8 mouse cellular contexts compared by ENCODE assay signal in the genomic region with DNA sequence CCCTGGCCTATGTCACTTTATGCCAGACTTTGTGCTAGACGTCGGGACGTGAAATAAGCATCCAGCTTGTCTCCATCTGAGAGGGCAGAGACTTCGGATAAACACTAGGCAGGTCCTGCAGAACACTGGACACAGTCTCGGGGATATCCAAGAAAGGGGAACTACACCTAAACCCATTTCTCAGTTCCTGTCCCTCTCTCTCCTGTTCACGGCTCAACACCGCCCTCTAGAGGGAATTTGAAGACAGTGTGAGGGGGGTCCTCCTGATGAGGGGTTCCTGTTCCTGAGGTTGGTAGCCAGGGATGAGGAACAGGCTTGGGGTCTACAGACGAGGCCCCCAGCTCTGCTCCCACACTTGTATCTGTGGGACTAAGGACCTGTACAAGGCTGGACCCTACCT. TPM values are rescaled to one million over a fixed set of nuclear protein-coding genes. Genes with fewer than 3 reads are reported as not detected.
DNase-seq lines count a peak whose midpoint lies in the region; ATAC-seq and TF ChIP-seq lines count a peak whose summit lies in the region.

No protein-coding gene starts in this region.

- TF ChIP-seq POLR2A in ES-Bruce4 (IDR thresholded peaks at IDR 0.05; ENCODE audit: insufficient read depth, low read length): no peak

- TF ChIP-seq CTCF in ES-Bruce4 (IDR thresholded peaks at IDR 0.05; ENCODE audit: low read depth, low read length): peak; percentile 85

- no peaks in the 10 kb centered on the region; the same call in 1 of the 2 replicates for H3K27me3 ChIP-seq in hindbrain, embryonic 11.5 days (ENCODE audit: control insufficient read depth, insufficient read depth, low read length)
- H3K27me3 ChIP-seq in hindbrain, embryonic 13.5 days: peaks cover 8% of the 10 kb centered on the region
- no peaks in the 10 kb centered on the region for H3K27me3 ChIP-seq in ES-Bruce4 (ENCODE audit: control insufficient read depth, insufficient read depth, low read length, poor library complexity, severe bottlenecking)
- no peaks in the 10 kb centered on the region for H3K27me3 ChIP-seq in hindbrain, embryonic 14.5 days (ENCODE audit: control insufficient read depth, insufficient read depth, low read length)
- H3K27me3 ChIP-seq in stomach, embryonic 15.5 days (replicated peaks): no peaks in the 10 kb centered on the region

- no peak overlapping the region for H3K27ac ChIP-seq in hindbrain, embryonic 11.5 days (ENCODE audit: low read depth, low read length)
- H3K27ac ChIP-seq in hindbrain, embryonic 13.5 days: no peak overlapping the region
- no peak overlapping the region for H3K27ac ChIP-seq in ES-Bruce4 (ENCODE audit: insufficient read depth, low read length)
- no peak overlapping the region for H3K27ac ChIP-seq in hindbrain, embryonic 14.5 days
- H3K27ac ChIP-seq in stomach, embryonic 15.5 days: no peak overlapping the region

- peaks cover 5% of the 10 kb centered on the region; the same call in 1 of the 2 replicates for H3K4me1 ChIP-seq in hindbrain, embryonic 11.5 days (replicated peaks; ENCODE audit: control insufficient read depth, insufficient read depth, low read length)
- peaks cover 18% of the 10 kb centered on the region for H3K4me1 ChIP-seq in hindbrain, embryonic 13.5 days (replicated peaks)
- H3K4me1 ChIP-seq in ES-Bruce4 (ENCODE audit: control insufficient read depth, insufficient read depth, low read length): peaks cover 7% of the 10 kb centered on the region
- H3K4me1 ChIP-seq in hindbrain, embryonic 14.5 days (replicated peaks; ENCODE audit: control insufficient read depth, insufficient read depth, low read length): peaks cover 16% of the 10 kb centered on the region
- H3K4me1 ChIP-seq in stomach, embryonic 15.5 days: peaks cover 20% of the 10 kb centered on the region

- WGBS in hindbrain, embryonic 11.5 days: 4% methylated on average over 8 of the region's 8 CpGs
- 2% methylated on average over 8 of the region's 8 CpGs for WGBS in hindbrain, embryonic 13.5 days
- WGBS in hindbrain, embryonic 14.5 days: 5% methylated on average over 8 of the region's 8 CpGs
- 4% methylated on average over 8 of the region's 8 CpGs for WGBS in stomach, embryonic 15.5 days

- TF ChIP-seq EP300 in ES-Bruce4 (IDR thresholded peaks at IDR 0.05; ENCODE audit: insufficient read depth, low read depth, low read length): no peak

- H3K36me3 ChIP-seq in hindbrain, embryonic 11.5 days (ENCODE audit: control insufficient read depth, insufficient read depth, low read length): no peaks in the 10 kb centered on the region
- H3K36me3 ChIP-seq in hindbrain, embryonic 13.5 days: no peaks in the 10 kb centered on the region
- no peaks in the 10 kb centered on the region for H3K36me3 ChIP-seq in ES-Bruce4 (ENCODE audit: control insufficient read depth, insufficient read depth, low read length, poor library complexity, severe bottlenecking)
- H3K36me3 ChIP-seq in hindbrain, embryonic 14.5 days (replicated peaks; ENCODE audit: control insufficient read depth, insufficient read depth): no peaks in the 10 kb centered on the region
- H3K36me3 ChIP-seq in stomach, embryonic 15.5 days: no peaks in the 10 kb centered on the region

- ATAC-seq in hindbrain, embryonic 11.5 days (ENCODE audit: low FRiP score): no peak
- ATAC-seq in hindbrain, embryonic 13.5 days (ENCODE audit: low FRiP score): no peak
- no peak for ATAC-seq in hindbrain, embryonic 14.5 days (ENCODE audit: low FRiP score)
- ATAC-seq in stomach, embryonic 15.5 days (ENCODE audit: insufficient read depth, low FRiP score, low read depth): no peak

- H3K4me2 ChIP-seq in hindbrain, embryonic 11.5 days (replicated peaks; ENCODE audit: low read depth, low read length): no peak overlapping the region
- no peak overlapping the region for H3K4me2 ChIP-seq in hindbrain, embryonic 13.5 days
- no peak overlapping the region for H3K4me2 ChIP-seq in hindbrain, embryonic 14.5 days (replicated peaks)
- H3K4me2 ChIP-seq in stomach, embryonic 15.5 days: peak overlapping the region; percentile 8; the same call in 1 of the 2 replicates

- no peak overlapping the region for H3K4me3 ChIP-seq in hindbrain, embryonic 11.5 days (ENCODE audit: low read depth, low read length)
- no peak overlapping the region for H3K4me3 ChIP-seq in hindbrain, embryonic 13.5 days
- H3K4me3 ChIP-seq in ES-Bruce4 (ENCODE audit: low read depth, low read length): no peak overlapping the region
- H3K4me3 ChIP-seq in hindbrain, embryonic 14.5 days (replicated peaks; ENCODE audit: low read length): no peak overlapping the region
- no peak overlapping the region for H3K4me3 ChIP-seq in stomach, embryonic 15.5 days (replicated peaks)

- H3K9me3 ChIP-seq in hindbrain, embryonic 11.5 days (ENCODE audit: control insufficient read depth, low read length): no peaks in the 10 kb centered on the region
- H3K9me3 ChIP-seq in hindbrain, embryonic 13.5 days: no peaks in the 10 kb centered on the region
- no peaks in the 10 kb centered on the region for H3K9me3 ChIP-seq in ES-Bruce4 (replicated peaks; ENCODE audit: control insufficient read depth, insufficient read depth, low read length, poor library complexity, severe bottlenecking)
- H3K9me3 ChIP-seq in hindbrain, embryonic 14.5 days (ENCODE audit: control insufficient read depth, low read length): no peaks in the 10 kb centered on the region
- no peaks in the 10 kb centered on the region for H3K9me3 ChIP-seq in stomach, embryonic 15.5 days

- peak; percentile 85 for DNase-seq in hindbrain, embryonic 11.5 days (ENCODE audit: low spot score)
- peak; percentile 71 for DNase-seq in c-Kit-negative CD71-positive TER-119-positive erythroid progenitor cells, embryonic 14.5 days (ENCODE audit: low read depth, low spot score)
- peak; percentile 75 for DNase-seq in hindbrain, embryonic 14.5 days (ENCODE audit: low spot score)
- peak; percentile 76 for DNase-seq in lung, postnatal 14 days
- DNase-seq in gastrocnemius, adult 8-10 months (ENCODE audit: low spot score in 2 of 2): no peak

- no peak overlapping the region for H3K9ac ChIP-seq in hindbrain, embryonic 11.5 days (ENCODE audit: low read depth, low read length)
- H3K9ac ChIP-seq in hindbrain, embryonic 13.5 days: no peak overlapping the region
- H3K9ac ChIP-seq in ES-Bruce4 (ENCODE audit: low read depth, poor library complexity, severe bottlenecking): no peak overlapping the region
- no peak overlapping the region for H3K9ac ChIP-seq in hindbrain, embryonic 14.5 days
- no peak overlapping the region for H3K9ac ChIP-seq in stomach, embryonic 15.5 days

RNA-seq across cellular contexts. Expression of gene Carhsp1, which starts 2.2 kb away (rescaled TPM):
- polyA plus RNA-seq in hindbrain, embryonic 11.5 days (2014; fragmentation: Nextera tagmentation; extraction: Ambion mirVana): 78.1 and 79.4 TPM in 2 replicates
- polyA plus RNA-seq in hindbrain, embryonic 13.5 days (2015; fragmentation: Nextera tagmentation; extraction: Ambion mirVana): 242 and 243 TPM in 2 replicates
- 63.1 and 65.8 TPM in 2 replicates for polyA plus RNA-seq in ES-Bruce4 (2011; ENCODE audit: insufficient read depth, insufficient read length, low read depth, missing spikeins)
- 57.0 and 58.8 TPM in 2 replicates for polyA plus RNA-seq in hindbrain, embryonic 14.5 days (2014; fragmentation: Nextera tagmentation; extraction: Ambion mirVana)
- polyA plus RNA-seq in stomach, embryonic 15.5 days (2015; fragmentation: Nextera tagmentation; extraction: Ambion mirVana): 82.3 and 92.6 TPM in 2 replicates
- total RNA-seq in gastrocnemius, adult 8-10 months (2022): 1 to 10 TPM; 3.9 to 5.7 (median 5.3) TPM

RNA-seq across cellular contexts. Expression of gene Gm5767, which starts 6.4 kb away (rescaled TPM):
- polyA plus RNA-seq in hindbrain, embryonic 11.5 days (2014; fragmentation: Nextera tagmentation; extraction: Ambion mirVana): not detected in 2 replicates
- not detected in 2 replicates for polyA plus RNA-seq in hindbrain, embryonic 13.5 days (2015; fragmentation: Nextera tagmentation; extraction: Ambion mirVana)
- not detected in 2 replicates for polyA plus RNA-seq in ES-Bruce4 (2011; ENCODE audit: insufficient read depth, insufficient read length, low read depth, missing spikeins)
- polyA plus RNA-seq in hindbrain, embryonic 14.5 days (2014; fragmentation: Nextera tagmentation; extraction: Ambion mirVana): 0.35 TPM in 1 of 2 replicates, not detected in the other
- not detected in 2 replicates for polyA plus RNA-seq in stomach, embryonic 15.5 days (2015; fragmentation: Nextera tagmentation; extraction: Ambion mirVana)
- total RNA-seq in gastrocnemius, adult 8-10 months (2022): not detected

RNA-seq across cellular contexts. Expression of gene Tmem186, which starts 36.7 kb away (rescaled TPM):
- polyA plus RNA-seq in hindbrain, embryonic 11.5 days (2014; fragmentation: Nextera tagmentation; extraction: Ambion mirVana): 15.8 and 20.2 TPM in 2 replicates
- polyA plus RNA-seq in hindbrain, embryonic 13.5 days (2015; fragmentation: Nextera tagmentation; extraction: Ambion mirVana): 22.0 and 22.2 TPM in 2 replicates
- polyA plus RNA-seq in ES-Bruce4 (2011; ENCODE audit: insufficient read depth, insufficient read length, low read depth, missing spikeins): 17.1 and 17.5 TPM in 2 replicates
- 15.1 and 15.3 TPM in 2 replicates for polyA plus RNA-seq in hindbrain, embryonic 14.5 days (2014; fragmentation: Nextera tagmentation; extraction: Ambion mirVana)
- polyA plus RNA-seq in stomach, embryonic 15.5 days (2015; fragmentation: Nextera tagmentation; extraction: Ambion mirVana): 18.8 and 20.1 TPM in 2 replicates
- total RNA-seq in gastrocnemius, adult 8-10 months (2022): 10 to 100 TPM; 13.1 to 15.3 (median 14.2) TPM

RNA-seq across cellular contexts. Expression of gene Pmm2, which starts 36.7 kb away (rescaled TPM):
- polyA plus RNA-seq in hindbrain, embryonic 11.5 days (2014; fragmentation: Nextera tagmentation; extraction: Ambion mirVana): 40.3 and 43.3 TPM in 2 replicates
- 48.3 and 49.3 TPM in 2 replicates for polyA plus RNA-seq in hindbrain, embryonic 13.5 days (2015; fragmentation: Nextera tagmentation; extraction: Ambion mirVana)
- 20.9 and 25.2 TPM in 2 replicates for polyA plus RNA-seq in ES-Bruce4 (2011; ENCODE audit: insufficient read depth, insufficient read length, low read depth, missing spikeins)
- polyA plus RNA-seq in hindbrain, embryonic 14.5 days (2014; fragmentation: Nextera tagmentation; extraction: Ambion mirVana): 31.7 and 37.0 TPM in 2 replicates
- polyA plus RNA-seq in stomach, embryonic 15.5 days (2015; fragmentation: Nextera tagmentation; extraction: Ambion mirVana): 67.6 and 69.2 TPM in 2 replicates
- 10 to 100 TPM; 13.1 to 21.2 (median 16.5) TPM for total RNA-seq in gastrocnemius, adult 8-10 months (2022)

Comparison
In these comparisons a context has a peak if more than half of its experiments do, and no peak if none do; other contexts are left out.
1. DNase-seq: peak in hindbrain, embryonic 11.5 days (single experiment), c-Kit-negative CD71-positive TER-119-positive erythroid progenitor cells, embryonic 14.5 days (single experiment), hindbrain, embryonic 14.5 days (single experiment) and lung, postnatal 14 days (single experiment); none in gastrocnemius, adult 8-10 months (0 of 2).